In genomic region chr11:117736037-117736689, GRCm38 (mm10) we compare ENCODE assay signal across 12 mouse cellular contexts. TPM values are rescaled to one million over a fixed set of nuclear protein-coding genes. Genes with fewer than 3 reads are reported as not detected.
A peak's percentile ranks its signal among the peaks of the same experiment; 100 is the strongest.
DNase-seq lines count a peak whose midpoint lies in the region; ATAC-seq and TF ChIP-seq lines count a peak whose summit lies in the region.
"Had no signal": no experiment of that assay in that cellular context is flagged by ENCODE, and none has a peak within 500 bp of the region (broad histone marks: within the 10 kb centered on the region; RNA-seq: fewer than 3 reads in every experiment).

No protein-coding gene starts in this region.

- H3K9me3 ChIP-seq in liver, embryonic 16.5 days (replicated peaks; ENCODE audit: control insufficient read depth, low read length), result no peaks in the 10 kb centered on the region
- no peaks in the 10 kb centered on the region for H3K9me3 ChIP-seq in forebrain, postnatal 0 days (ENCODE audit: low read length)
- H3K9me3 ChIP-seq: forebrain, embryonic 10.5 days; neural tube, embryonic 13.5 days had no signal

- no peak for TF ChIP-seq CTCF in bone marrow macrophage, adult 2 months (IDR thresholded peaks at IDR 0.05; ENCODE audit: low read depth, low read length)
- no peak for TF ChIP-seq CTCF in forebrain, postnatal 0 days (IDR thresholded peaks at IDR 0.05; ENCODE audit: low read depth)

- no peak for DNase-seq in liver
- peak; percentile 59 to 61 for DNase-seq in cerebellum, postnatal 36 days
- peak; percentile 52 to 63 for DNase-seq in kidney, postnatal 36 days
- no peak for DNase-seq in right cerebral cortex, adult 2 months (ENCODE audit: low spot score in 2 of 2)
- no peak for DNase-seq in forebrain, postnatal 0 days
- DNase-seq in frontal cortex, postnatal 25 days (ENCODE audit: low spot score in 2 of 2), result no peak
- DNase-seq: thymus, postnatal 14 days had no signal

- no peak overlapping the region for H3K27ac ChIP-seq in liver, embryonic 16.5 days (ENCODE audit: low read length)
- H3K27ac ChIP-seq in bone marrow macrophage, adult 2 months (ENCODE audit: insufficient read depth, low read depth, low read length), result peak overlapping the region; percentile 5; the same call in 1 of the 2 replicates
- H3K27ac ChIP-seq in forebrain, postnatal 0 days (ENCODE audit: low read depth, low read length), result no peak overlapping the region
- H3K27ac ChIP-seq: forebrain, embryonic 10.5 days; macrophage; neural tube, embryonic 13.5 days had no signal

- 57% methylated on average over 5 of the region's 5 CpGs for WGBS in liver, embryonic 16.5 days (ENCODE audit: insufficient replicate concordance)
- 69% methylated on average over 5 of the region's 5 CpGs for WGBS in forebrain, postnatal 0 days

- H3K4me3 ChIP-seq in liver, embryonic 16.5 days (ENCODE audit: low read depth, low read length), result no peak overlapping the region
- H3K4me3 ChIP-seq in bone marrow macrophage, adult 2 months (ENCODE audit: insufficient read depth, low read length), result no peak overlapping the region
- H3K4me3 ChIP-seq in forebrain, postnatal 0 days (ENCODE audit: low read depth, low read length), result no peak overlapping the region
- H3K4me3 ChIP-seq: forebrain, embryonic 10.5 days; neural tube, embryonic 13.5 days had no signal

- TF ChIP-seq POLR2A in bone marrow macrophage, adult 2 months (IDR thresholded peaks at IDR 0.05; ENCODE audit: borderline replicate concordance, low read depth, low read length), result no peak

- no peaks in the 10 kb centered on the region for H3K4me1 ChIP-seq in liver, embryonic 16.5 days (ENCODE audit: control insufficient read depth, low read depth, low read length)
- H3K4me1 ChIP-seq in bone marrow macrophage, adult 2 months (ENCODE audit: control insufficient read depth, insufficient read depth, low read length), result peaks cover 18% of the 10 kb centered on the region
- no peaks in the 10 kb centered on the region for H3K4me1 ChIP-seq in forebrain, postnatal 0 days (ENCODE audit: insufficient read depth)
- H3K4me1 ChIP-seq: forebrain, embryonic 10.5 days; neural tube, embryonic 13.5 days had no signal

- H3K4me2 ChIP-seq in liver, embryonic 16.5 days (ENCODE audit: low read depth, low read length), result no peak overlapping the region
- no peak overlapping the region for H3K4me2 ChIP-seq in forebrain, postnatal 0 days (ENCODE audit: low read depth)
- H3K4me2 ChIP-seq: neural tube, embryonic 13.5 days had no signal

- 0 out of 2 replicates have a peak, but pooled peaks have one; percentile 19 for ATAC-seq in liver, embryonic 16.5 days (ENCODE audit: low read depth)
- ATAC-seq in forebrain, postnatal 0 days, result no peak

- peaks cover 25% of the 10 kb centered on the region for H3K36me3 ChIP-seq in liver, embryonic 16.5 days (ENCODE audit: control insufficient read depth, insufficient read depth)
- peaks cover 69% of the 10 kb centered on the region for H3K36me3 ChIP-seq in forebrain, postnatal 0 days (ENCODE audit: insufficient read depth)

- H3K9ac ChIP-seq in liver, embryonic 16.5 days (ENCODE audit: low read depth, low read length), result no peak overlapping the region
- H3K9ac ChIP-seq in forebrain, postnatal 0 days, result no peak overlapping the region
- H3K9ac ChIP-seq: neural tube, embryonic 13.5 days had no signal

- no peaks in the 10 kb centered on the region for H3K27me3 ChIP-seq in liver, embryonic 16.5 days (ENCODE audit: control insufficient read depth, insufficient read depth, low read depth, low read length)
- no peaks in the 10 kb centered on the region for H3K27me3 ChIP-seq in forebrain, postnatal 0 days (ENCODE audit: insufficient read depth, low read length)
- H3K27me3 ChIP-seq: neural tube, embryonic 13.5 days had no signal

RNA-seq across cellular contexts. Expression of gene Tmc8, which starts 45.7 kb away (rescaled TPM):
- polyA plus RNA-seq in liver, embryonic 16.5 days (2015; fragmentation: Nextera tagmentation; extraction: Ambion mirVana), result 16.0 and 16.3 TPM in 2 replicates
- 2.1 and 2.7 TPM in 2 replicates for polyA plus RNA-seq in bone marrow macrophage, adult 2 months (2012; ENCODE audit: insufficient read depth, insufficient read length, missing spikeins)
- 2.1 and 6.2 TPM in 2 replicates for total RNA-seq in forebrain, postnatal 0 days (2014; rRNA removed)
- 0.44 and 0.59 TPM in 2 replicates for polyA plus RNA-seq in forebrain, postnatal 0 days (2015; fragmentation: Nextera tagmentation; extraction: Ambion mirVana)

RNA-seq across cellular contexts. Expression of gene Tmc6, which starts 45.8 kb away (rescaled TPM):
- 45.6 and 46.2 TPM in 2 replicates for polyA plus RNA-seq in liver, embryonic 16.5 days (2015; fragmentation: Nextera tagmentation; extraction: Ambion mirVana)
- polyA plus RNA-seq in bone marrow macrophage, adult 2 months (2012; ENCODE audit: insufficient read depth, insufficient read length, missing spikeins), result 16.7 and 36.7 TPM in 2 replicates
- total RNA-seq in forebrain, postnatal 0 days (2014; rRNA removed), result 2.9 and 4.1 TPM in 2 replicates
- polyA plus RNA-seq in forebrain, postnatal 0 days (2015; fragmentation: Nextera tagmentation; extraction: Ambion mirVana), result 2.3 and 3.2 TPM in 2 replicates

Comparison
In these comparisons a context has a peak if more than half of its experiments do, and no peak if none do; other contexts are left out.
1. DNase-seq: peak in cerebellum, postnatal 36 days (2 of 2) and kidney, postnatal 36 days (2 of 2); none in liver (single experiment), right cerebral cortex, adult 2 months (0 of 2), forebrain, postnatal 0 days (single experiment) and frontal cortex, postnatal 25 days (0 of 2).